Mouse (Mus musculus) adipocyte (in vitro differentiated cells): ENCODE measurements around the gene Agbl3.

ENCODE experiments used
- DNase-seq: peaks from one replicate; pipeline ENCODE4 v3.0.0-alpha.2; 2016; ENCODE audit warnings: low spot score

The Agbl3 gene

GRCm38 (mm10) chr6:34780231-34780942, at the start of gene Agbl3:
Agbl3 (plus strand) TSS chr6:34780432.
- peak; percentile 96 for DNase-seq

GRCm38 (mm10) chr6:34731007-34731406, 49.2 kb upstream of the Agbl3 start:
- no peak for DNase-seq

- DNase-seq = no peak
Measured at GRCm38 (mm10) chr6:34731529-34731928, 48.7 kb upstream of the Agbl3 start.

- DNase-seq = no peak
Measured at GRCm38 (mm10) chr6:34734940-34735695, 45.1 kb upstream of the Agbl3 start.

- DNase-seq = no peak
Measured at GRCm38 (mm10) chr6:34736934-34737333, 43.3 kb upstream of the Agbl3 start.

- DNase-seq = peak; percentile 62
Measured at GRCm38 (mm10) chr6:34743946-34744345, 36.3 kb upstream of the Agbl3 start.

GRCm38 (mm10) chr6:34747846-34748245, 32.4 kb upstream of the Agbl3 start:
- no peak for DNase-seq

- no peak for DNase-seq
Measured at GRCm38 (mm10) chr6:34748566-34748965, 31.7 kb upstream of the Agbl3 start.

GRCm38 (mm10) chr6:34749526-34749925, 30.7 kb upstream of the Agbl3 start:
- DNase-seq = peak; percentile 41

- peak; percentile 70 for DNase-seq
Measured at GRCm38 (mm10) chr6:34750487-34751120, 29.6 kb upstream of the Agbl3 start.

- DNase-seq = peak; percentile 65
Measured at GRCm38 (mm10) chr6:34751625-34752024, 28.6 kb upstream of the Agbl3 start.

GRCm38 (mm10) chr6:34754448-34754847, 25.8 kb upstream of the Agbl3 start:
- DNase-seq = peak; percentile 87

- no peak for DNase-seq
Measured at GRCm38 (mm10) chr6:34758340-34758739, 21.9 kb upstream of the Agbl3 start.

GRCm38 (mm10) chr6:34760023-34760422, 20.2 kb upstream of the Agbl3 start:
- peak; percentile 70 for DNase-seq

GRCm38 (mm10) chr6:34765721-34766120, 14.5 kb upstream of the Agbl3 start:
- DNase-seq = no peak

GRCm38 (mm10) chr6:34769984-34770383, 10.2 kb upstream of the Agbl3 start:
- DNase-seq = no peak

- DNase-seq = no peak
Measured at GRCm38 (mm10) chr6:34770491-34770890, 9.7 kb upstream of the Agbl3 start.

- DNase-seq = no peak
Measured at GRCm38 (mm10) chr6:34776396-34776795, 3.8 kb upstream of the Agbl3 start.

GRCm38 (mm10) chr6:34777094-34777493, 3.1 kb upstream of the Agbl3 start:
- no peak for DNase-seq

GRCm38 (mm10) chr6:34777981-34778668, 2.1 kb upstream of the Agbl3 start:
- no peak for DNase-seq

- DNase-seq = no peak
Measured at GRCm38 (mm10) chr6:34780943-34781289, 684 bp downstream of the Agbl3 start.

- DNase-seq = peak; percentile 37
Measured at GRCm38 (mm10) chr6:34782493-34782892, 2.3 kb downstream of the Agbl3 start.
